Mouse (Mus musculus) cerebellum, adult 2 months (tissue): ENCODE data around the gene Lix1l. TPM values are rescaled to one million over a fixed set of nuclear protein-coding genes. Genes with fewer than 3 reads are reported as not detected.

Experiments used
- DNase-seq, 2 experiments: peaks; one replicate each; pipeline ENCODE4 v3.0.0; 2021
- H3K27ac ChIP-seq: fragments of 200-500 bp; 2 replicates; pipeline ENCODE4 v1.5.1; 2012; ENCODE audit warnings: low read length, control low read depth, inconsistent platforms; ENCODE audit not compliant: insufficient read depth
- H3K27me3 ChIP-seq: fragments of 200-500 bp; 2 replicates; pipeline ENCODE4 v1.6.1; 2012; ENCODE audit warnings: inconsistent platforms, mild to moderate bottlenecking, low read length, moderate library complexity; ENCODE audit not compliant: control insufficient read depth, insufficient read depth
- H3K4me1 ChIP-seq: fragments of 200-500 bp; 2 replicates; pipeline ENCODE4 v1.6.1; 2011; ENCODE audit warnings: low read length; ENCODE audit not compliant: control insufficient read depth, insufficient read depth
- H3K4me3 ChIP-seq: fragments of 200-500 bp; replicated peaks from 2 replicates; pipeline ENCODE3; 2011; ENCODE audit warnings: mild to moderate bottlenecking, low read depth, low read length, control low read depth; ENCODE audit not compliant: insufficient read depth
- CTCF ChIP-seq: fragments of 200-500 bp; IDR thresholded peaks from 2 replicates; pipeline ENCODE4 v1.5.1; 2011; ENCODE audit warnings: low read depth, mild to moderate bottlenecking, control low read depth, low read length, moderate library complexity, borderline replicate concordance; ENCODE audit not compliant: insufficient read depth
- POLR2A ChIP-seq: fragments of 200-500 bp; IDR thresholded peaks from 2 replicates; pipeline ENCODE4 v1.6.1; 2011; ENCODE audit warnings: low read length, control low read depth, borderline replicate concordance; ENCODE audit not compliant: insufficient read depth
- WGBS: fragments of 180-500 bp; shearing (Covaris S2); methylation state at CpG from one replicate; pipeline ENCODE4 v1.1.7; 2018; 5-methylcytosine and 5-hydroxymethylcytosine counted together
- polyA plus RNA-seq: library from polyadenylated mRNA; depleted of rRNA; stranded (reverse); fragments of >200 nt; gene quantifications from 2 replicates; pipeline ENCODE4 v1.2.3, GENCODE M21; 2012

The Lix1l gene
- polyA plus RNA-seq, 1 experiment, result 24.7 TPM

DNA sequence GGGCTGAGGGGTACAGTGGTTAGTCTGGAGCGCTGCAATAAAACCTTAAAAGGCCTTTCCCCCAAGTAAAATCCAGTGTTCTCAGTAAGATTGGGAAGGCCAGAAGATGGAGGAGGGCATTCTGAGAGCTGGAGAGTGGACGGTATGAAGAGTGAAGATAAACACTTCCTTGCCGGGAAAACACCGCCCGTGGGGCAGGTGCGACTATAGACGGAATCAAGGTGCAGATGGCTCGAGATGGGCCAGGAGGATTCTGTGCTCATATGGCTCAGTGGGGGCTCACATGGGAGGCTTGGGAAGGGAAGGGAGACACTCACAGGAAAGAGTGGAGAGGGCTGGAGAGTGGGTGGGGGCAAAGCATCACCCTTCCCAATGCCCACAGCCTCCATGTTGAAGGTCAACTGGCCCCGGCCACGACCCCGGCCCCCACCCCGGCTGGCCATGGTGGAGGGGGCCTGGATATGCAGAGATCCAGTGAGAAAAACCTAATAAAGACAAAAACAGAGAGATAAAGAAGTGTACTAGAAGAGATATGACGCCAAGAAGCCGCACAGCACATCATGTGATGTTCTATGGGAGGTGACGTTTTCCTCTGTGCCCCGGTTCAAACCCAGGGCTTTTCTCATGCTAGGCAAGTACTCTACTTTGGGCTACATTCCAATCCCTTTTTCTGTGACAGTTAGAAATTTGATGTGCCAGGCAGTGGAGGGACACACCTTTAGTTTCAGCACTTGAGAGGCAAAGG, 19.0 kb upstream of the Lix1l start:
- WGBS, result 80% methylated on average over 16 of the region's 16 CpGs
- no peaks in the 10 kb centered on the region for H3K27me3 ChIP-seq
- no peak overlapping the region for H3K4me3 ChIP-seq
- H3K4me1 ChIP-seq, result peaks cover 4% of the 10 kb centered on the region
- TF ChIP-seq POLR2A (no peak), CTCF (no peak)
- no peak overlapping the region for H3K27ac ChIP-seq
- no peak for DNase-seq

DNA sequence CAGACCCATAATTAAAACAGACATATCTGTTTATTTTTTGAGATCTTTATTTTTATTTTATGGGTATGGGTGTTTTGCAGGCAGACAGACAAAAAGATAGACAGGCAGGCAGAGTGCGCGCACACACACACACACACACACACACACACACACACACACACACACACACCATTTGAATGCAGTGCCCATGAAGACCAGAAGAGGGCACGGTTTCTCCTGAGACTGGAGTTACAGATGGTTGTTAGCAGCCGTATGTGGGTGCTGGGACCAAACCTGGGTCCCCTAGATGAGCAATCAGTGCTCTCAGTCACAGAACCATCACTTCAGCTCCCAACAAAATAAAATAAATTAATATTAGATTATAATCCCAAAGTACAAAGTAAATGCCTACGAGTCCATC, 17.6 kb upstream of the Lix1l start:
- no peak for DNase-seq
- no peaks in the 10 kb centered on the region; the same call in 1 of the 2 replicates for H3K4me1 ChIP-seq
- H3K4me3 ChIP-seq, result no peak overlapping the region
- H3K27ac ChIP-seq, result no peak overlapping the region
- no peaks in the 10 kb centered on the region; the same call in 1 of the 2 replicates for H3K27me3 ChIP-seq
- WGBS, result 91% methylated on average over 5 of the region's 5 CpGs
- TF ChIP-seq CTCF, result no peak
- no peak for TF ChIP-seq POLR2A

DNA sequence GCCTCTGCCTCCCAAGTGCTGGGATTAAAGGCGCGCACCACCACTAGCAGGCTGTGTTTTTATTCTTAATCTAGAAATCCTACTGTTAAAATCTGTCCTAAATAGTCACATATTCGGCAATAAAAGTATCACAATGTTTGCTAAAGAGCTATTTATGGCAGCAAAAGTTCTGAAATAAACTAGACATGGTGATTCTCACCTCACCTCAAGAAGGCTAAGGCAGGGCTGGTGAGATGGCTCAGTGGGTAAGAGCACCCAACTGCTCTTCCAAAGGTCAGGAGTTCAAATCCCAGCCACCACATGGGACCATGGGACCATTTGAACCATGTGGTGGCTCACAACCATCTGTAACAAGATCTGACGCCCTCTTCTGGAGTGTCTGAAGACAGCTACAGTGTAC, 10.3 kb upstream of the Lix1l start:
- no peak overlapping the region for H3K4me3 ChIP-seq
- TF ChIP-seq CTCF, result no peak
- no peak for TF ChIP-seq POLR2A
- H3K27me3 ChIP-seq, result no peaks in the 10 kb centered on the region; the same call in 1 of the 2 replicates
- H3K4me1 ChIP-seq, result peaks cover 9% of the 10 kb centered on the region; the same call in 1 of the 2 replicates
- no peak for DNase-seq
- H3K27ac ChIP-seq, result no peak overlapping the region
- 78% methylated on average over 4 of the region's 4 CpGs for WGBS

- under 1% methylated on average over 10 of the region's 10 CpGs for WGBS
- Histone ChIP-seq H3K4me1 (peaks cover 9% of the 10 kb centered on the region; the same call in 1 of the 2 replicates), H3K4me3 (peak overlapping the region; percentile 84), H3K27ac (peak overlapping the region; percentile 83), H3K27me3 (no peaks in the 10 kb centered on the region)
- TF ChIP-seq CTCF (no peak), POLR2A (no peak)
- DNase-seq, result peak; percentile 51 to 53
These were observed 7.6 kb upstream of the Lix1l start for GRCm38 (mm10) chr3:96593374-96593773.

GRCm38 (mm10) chr3:96593790-96594560, 7.0 kb upstream of the Lix1l start, which contains the start of gene Polr3gl:
Gene Polr3gl (minus strand): TSS chr3:96594181.
- under 1% methylated on average over 38 of the region's 38 CpGs for WGBS
- Histone ChIP-seq H3K27me3 (no peaks in the 10 kb centered on the region), H3K27ac (peak within 1 kb of the TSS; percentile 83), H3K4me1 (peaks cover 14% of the 10 kb centered on the region), H3K4me3 (peak within 1 kb of the TSS; percentile 84)
- peak; percentile 97 to 98 for DNase-seq
- TF ChIP-seq POLR2A (peak; percentile 67), CTCF (peak; percentile 17; the same call in 1 of the 2 replicates)

- DNase-seq, result no peak
- H3K4me3 ChIP-seq, result no peak overlapping the region
- 72% methylated on average over 5 of the region's 5 CpGs for WGBS
- H3K27me3 ChIP-seq, result no peaks in the 10 kb centered on the region
- no peak for TF ChIP-seq CTCF
- TF ChIP-seq POLR2A, result no peak
- H3K27ac ChIP-seq, result no peak overlapping the region
- H3K4me1 ChIP-seq, result peaks cover 18% of the 10 kb centered on the region
These were observed 6.1 kb upstream of the Lix1l start for GRCm38 (mm10) chr3:96594851-96595250.

DNA sequence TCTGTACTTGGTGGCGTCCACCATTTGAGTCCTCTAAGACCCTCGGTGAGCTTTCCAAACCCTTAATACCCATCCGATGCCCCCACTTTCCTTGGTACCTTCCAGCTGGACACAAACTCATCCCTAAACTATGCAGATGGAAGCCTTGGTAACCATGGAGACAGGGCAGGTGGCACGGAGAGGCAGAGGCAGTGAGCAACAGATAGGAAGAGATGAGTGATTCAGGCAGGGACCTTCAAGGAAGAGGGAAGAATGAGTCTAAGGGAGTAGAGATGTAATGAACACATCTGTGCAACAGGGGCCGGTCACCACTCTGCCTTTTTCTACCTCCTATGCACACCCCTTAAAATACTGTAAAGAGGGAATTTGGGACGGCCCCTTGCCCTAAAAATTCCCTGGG, 5.3 kb upstream of the Lix1l start:
- TF ChIP-seq CTCF (no peak), POLR2A (no peak)
- peak; percentile 59 to 76 for DNase-seq
- WGBS, result 8% methylated on average over 6 of the region's 6 CpGs
- no peaks in the 10 kb centered on the region for H3K27me3 ChIP-seq
- H3K4me1 ChIP-seq, result peaks cover 18% of the 10 kb centered on the region
- H3K27ac ChIP-seq, result peak overlapping the region; percentile 99
- H3K4me3 ChIP-seq, result peak overlapping the region; percentile 73
